ENCODE assay signal across 8 mouse cellular contexts in the genomic region with DNA sequence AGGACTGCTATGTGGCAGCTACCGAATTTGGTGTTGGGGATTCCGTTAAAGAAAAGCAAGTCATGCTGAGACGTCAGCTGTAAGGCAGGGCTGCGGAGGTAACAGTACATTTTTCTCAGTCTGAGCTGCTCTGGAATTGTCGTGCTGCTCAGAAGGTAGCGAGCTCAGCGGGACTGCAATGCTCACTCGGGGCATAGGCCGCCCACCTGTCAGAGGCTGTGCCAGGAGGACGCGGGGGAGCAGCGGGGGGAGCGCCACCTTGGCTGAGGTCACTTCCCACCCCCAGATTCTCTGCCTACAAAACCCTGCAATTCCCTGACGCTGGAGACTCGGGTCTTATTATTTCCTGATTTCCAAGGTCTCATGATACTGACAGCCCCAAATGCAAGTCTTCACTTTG. TPM values are rescaled to one million over a fixed set of nuclear protein-coding genes. Genes with fewer than 3 reads are reported as not detected.
A peak's percentile ranks its signal among the peaks of the same experiment; 100 is the strongest.
DNase-seq lines count a peak whose midpoint lies in the region; ATAC-seq and TF ChIP-seq lines count a peak whose summit lies in the region.

No protein-coding gene starts in this region.

- WGBS in forebrain, embryonic 14.5 days, result 1% methylated on average over 15 of the region's 15 CpGs
- WGBS in intestine, embryonic 14.5 days, result 2% methylated on average over 15 of the region's 15 CpGs
- WGBS in liver, embryonic 14.5 days (ENCODE audit: insufficient replicate concordance), result 5% methylated on average over 15 of the region's 15 CpGs

- H3K36me3 ChIP-seq in forebrain, embryonic 14.5 days (ENCODE audit: control insufficient read depth, insufficient read depth, low read length), result no peaks in the 10 kb centered on the region
- H3K36me3 ChIP-seq in intestine, embryonic 14.5 days (ENCODE audit: control insufficient read depth, insufficient read depth, low read length), result peaks cover 15% of the 10 kb centered on the region
- no peaks in the 10 kb centered on the region; the same call in 1 of the 2 replicates for H3K36me3 ChIP-seq in liver, embryonic 14.5 days (replicated peaks; ENCODE audit: control insufficient read depth, insufficient read depth, low read depth)

- H3K4me3 ChIP-seq in forebrain, embryonic 14.5 days (ENCODE audit: low read depth, low read length), result peak overlapping the region; percentile 68
- H3K4me3 ChIP-seq in intestine, embryonic 14.5 days (ENCODE audit: low read depth, low read length), result peak overlapping the region; percentile 94
- peak overlapping the region; percentile 76 to 85 for H3K4me3 ChIP-seq in liver, embryonic 14.5 days (ENCODE audit: insufficient read depth in 1 of 2, low read depth in 2 of 2, low read length in 2 of 2)

- H3K27me3 ChIP-seq in forebrain, embryonic 14.5 days (replicated peaks; ENCODE audit: control insufficient read depth, insufficient read depth, low read length), result no peaks in the 10 kb centered on the region
- no peaks in the 10 kb centered on the region for H3K27me3 ChIP-seq in intestine, embryonic 14.5 days (replicated peaks; ENCODE audit: control insufficient read depth, insufficient read depth, low read length)
- H3K27me3 ChIP-seq in liver, embryonic 14.5 days (ENCODE audit: control insufficient read depth, insufficient read depth, low read length), result no peaks in the 10 kb centered on the region

- TF ChIP-seq CTCF in liver, embryonic 14.5 days (IDR thresholded peaks at IDR 0.05; ENCODE audit: low read depth), result no peak

- H3K9me3 ChIP-seq in forebrain, embryonic 14.5 days (replicated peaks; ENCODE audit: control insufficient read depth, low read length), result no peaks in the 10 kb centered on the region
- H3K9me3 ChIP-seq in intestine, embryonic 14.5 days (ENCODE audit: control insufficient read depth, low read length), result no peaks in the 10 kb centered on the region
- H3K9me3 ChIP-seq in liver, embryonic 14.5 days (ENCODE audit: control insufficient read depth, low read length), result no peaks in the 10 kb centered on the region

- no peak for TF ChIP-seq EP300 in liver, embryonic 14.5 days (IDR thresholded peaks at IDR 0.05; ENCODE audit: low read depth)

- peak; percentile 21 for ATAC-seq in forebrain, embryonic 14.5 days
- ATAC-seq in intestine, embryonic 14.5 days (replicated peaks; ENCODE audit: low FRiP score, low TSS enrichment, low read depth), result peak; percentile 11; the same call in 1 of the 2 replicates
- ATAC-seq in liver, embryonic 14.5 days (ENCODE audit: insufficient read depth), result peak; percentile 18; the same call in 1 of the 2 replicates
- ATAC-seq in neutrophil, adult 5-6 weeks (ENCODE audit: extremely low read depth, insufficient number of reproducible peaks, low FRiP score, poor library complexity, severe bottlenecking), result peak; percentile 10; the same call in 1 of the 2 replicates

- peak; percentile 80 for DNase-seq in left cerebral cortex, adult 11 months (ENCODE audit: low spot score)
- no peak for DNase-seq in left cerebral cortex, adult 9 months (ENCODE audit: low spot score in 2 of 2)
- peak; percentile 76 for DNase-seq in cerebellum, adult 11 months
- DNase-seq in forebrain, embryonic 14.5 days (ENCODE audit: low spot score), result no peak
- no peak for DNase-seq in intestine, embryonic 14.5 days (ENCODE audit: low spot score)
- DNase-seq in liver, embryonic 14.5 days (ENCODE audit: low read depth in 3 of 3, low spot score in 3 of 3), result peak in 2 of 3 experiments; percentile 34 to 36
- peak; percentile 84 for DNase-seq in thymus, postnatal 14 days

- H3K27ac ChIP-seq in forebrain, embryonic 14.5 days (ENCODE audit: low read depth, low read length), result peak overlapping the region; percentile 90
- peak overlapping the region; percentile 87 for H3K27ac ChIP-seq in intestine, embryonic 14.5 days (ENCODE audit: low read depth)
- peak overlapping the region; percentile 79 for H3K27ac ChIP-seq in liver, embryonic 14.5 days

- H3K9ac ChIP-seq in forebrain, embryonic 14.5 days (ENCODE audit: low read length), result peak overlapping the region; percentile 68
- peak overlapping the region; percentile 58 for H3K9ac ChIP-seq in intestine, embryonic 14.5 days (ENCODE audit: low read length)
- H3K9ac ChIP-seq in liver, embryonic 14.5 days (replicated peaks), result peak overlapping the region; percentile 76

- peak overlapping the region; percentile 98 for H3K4me2 ChIP-seq in forebrain, embryonic 14.5 days (ENCODE audit: low read length)
- H3K4me2 ChIP-seq in intestine, embryonic 14.5 days (ENCODE audit: low read length), result peak overlapping the region; percentile 88
- H3K4me2 ChIP-seq in liver, embryonic 14.5 days (ENCODE audit: low read depth), result peak overlapping the region; percentile 96

- peaks cover 4% of the 10 kb centered on the region for H3K4me1 ChIP-seq in forebrain, embryonic 14.5 days (ENCODE audit: control insufficient read depth, insufficient read depth, low read length)
- H3K4me1 ChIP-seq in intestine, embryonic 14.5 days (replicated peaks; ENCODE audit: control insufficient read depth, insufficient read depth, low read length), result 0 out of 2 replicates have a peak, but pooled peaks cover 10% of the 10 kb centered on the region
- H3K4me1 ChIP-seq in liver, embryonic 14.5 days (replicated peaks; ENCODE audit: control insufficient read depth in 2 of 2, insufficient read depth in 2 of 2, low read length in 1 of 2), result peaks cover 9 to 10% of the 10 kb centered on the region in 2 experiments

RNA-seq across cellular contexts. Expression of a gene that starts 16.5 kb away (rescaled TPM):
- polyA plus RNA-seq in forebrain, embryonic 14.5 days (2014; fragmentation: Nextera tagmentation; extraction: Ambion mirVana), result 15.7 and 22.3 TPM in 2 replicates
- polyA plus RNA-seq in intestine, embryonic 14.5 days (2014; fragmentation: Nextera tagmentation; extraction: Ambion mirVana), result 4.9 and 6.1 TPM in 2 replicates
- polyA plus RNA-seq in liver, embryonic 14.5 days (2012; rRNA removed), result 0.95 and 1.1 TPM in 2 replicates
- polyA plus RNA-seq in liver, embryonic 14.5 days (2014; fragmentation: Nextera tagmentation; extraction: Ambion mirVana), result 0.05 and 0.21 TPM in 2 replicates
- not detected in 2 replicates for total RNA-seq in neutrophil, adult 5-6 weeks (2017)

RNA-seq across cellular contexts. Expression of a gene that starts 16.8 kb away (rescaled TPM):
- polyA plus RNA-seq in forebrain, embryonic 14.5 days (2014; fragmentation: Nextera tagmentation; extraction: Ambion mirVana), result 9.7 and 11.1 TPM in 2 replicates
- 21.7 and 28.1 TPM in 2 replicates for polyA plus RNA-seq in intestine, embryonic 14.5 days (2014; fragmentation: Nextera tagmentation; extraction: Ambion mirVana)
- 20.4 and 34.9 TPM in 2 replicates for polyA plus RNA-seq in liver, embryonic 14.5 days (2012; rRNA removed)
- polyA plus RNA-seq in liver, embryonic 14.5 days (2014; fragmentation: Nextera tagmentation; extraction: Ambion mirVana), result 7.2 and 8.1 TPM in 2 replicates
- 93.0 and 99.9 TPM in 2 replicates for total RNA-seq in neutrophil, adult 5-6 weeks (2017)

RNA-seq across cellular contexts. Expression of a gene that starts 35.1 kb away (rescaled TPM):
- polyA plus RNA-seq in forebrain, embryonic 14.5 days (2014; fragmentation: Nextera tagmentation; extraction: Ambion mirVana), result 12.0 and 16.8 TPM in 2 replicates
- polyA plus RNA-seq in intestine, embryonic 14.5 days (2014; fragmentation: Nextera tagmentation; extraction: Ambion mirVana), result 15.0 and 16.3 TPM in 2 replicates
- polyA plus RNA-seq in liver, embryonic 14.5 days (2012; rRNA removed), result 5.8 and 6.7 TPM in 2 replicates
- polyA plus RNA-seq in liver, embryonic 14.5 days (2014; fragmentation: Nextera tagmentation; extraction: Ambion mirVana), result 4.6 and 5.1 TPM in 2 replicates
- 93.1 and 93.5 TPM in 2 replicates for total RNA-seq in neutrophil, adult 5-6 weeks (2017)

RNA-seq across cellular contexts. Expression of a gene that starts 35.7 kb away (rescaled TPM):
- polyA plus RNA-seq in forebrain, embryonic 14.5 days (2014; fragmentation: Nextera tagmentation; extraction: Ambion mirVana), result 24.1 and 29.1 TPM in 2 replicates
- polyA plus RNA-seq in intestine, embryonic 14.5 days (2014; fragmentation: Nextera tagmentation; extraction: Ambion mirVana), result 15.7 and 17.2 TPM in 2 replicates
- polyA plus RNA-seq in liver, embryonic 14.5 days (2012; rRNA removed), result 3.0 TPM in 2 replicates
- polyA plus RNA-seq in liver, embryonic 14.5 days (2014; fragmentation: Nextera tagmentation; extraction: Ambion mirVana), result 3.9 and 4.3 TPM in 2 replicates
- total RNA-seq in neutrophil, adult 5-6 weeks (2017), result 6.2 and 12.5 TPM in 2 replicates

RNA-seq across cellular contexts. Expression of a gene that starts 40.5 kb away (rescaled TPM):
- polyA plus RNA-seq in forebrain, embryonic 14.5 days (2014; fragmentation: Nextera tagmentation; extraction: Ambion mirVana), result 6.9 and 9.7 TPM in 2 replicates
- 21.6 and 22.0 TPM in 2 replicates for polyA plus RNA-seq in intestine, embryonic 14.5 days (2014; fragmentation: Nextera tagmentation; extraction: Ambion mirVana)
- 44.8 and 45.5 TPM in 2 replicates for polyA plus RNA-seq in liver, embryonic 14.5 days (2012; rRNA removed)
- polyA plus RNA-seq in liver, embryonic 14.5 days (2014; fragmentation: Nextera tagmentation; extraction: Ambion mirVana), result 44.8 and 45.5 TPM in 2 replicates
- 4.4 and 4.5 TPM in 2 replicates for total RNA-seq in neutrophil, adult 5-6 weeks (2017)

Comparison
In these comparisons a context has a peak if more than half of its experiments do, and no peak if none do; other contexts are left out.
1. DNase-seq: peak in left cerebral cortex, adult 11 months (single experiment), cerebellum, adult 11 months (single experiment), liver, embryonic 14.5 days (2 of 3) and thymus, postnatal 14 days (single experiment); none in left cerebral cortex, adult 9 months (0 of 2), forebrain, embryonic 14.5 days (single experiment) and intestine, embryonic 14.5 days (single experiment).
2. Peak in every context shown above with its lines, with median percentiles within 50 percentile points of each other: ATAC-seq, H3K27ac ChIP-seq, H3K4me2 ChIP-seq, H3K4me3 ChIP-seq and H3K9ac ChIP-seq.